Mouse (Mus musculus): ENCODE measurements around the gene Hspb7.

The Hspb7 gene

GRCm38 (mm10) chr4:141464722-141465121 lies 44.1 kb downstream of the Hspb7 start:
- in situ Hi-C loops (cut with MboI; ENCODE audit: unreplicated experiment in 2 of 2), result no loop called here

GRCm38 (mm10) chr4:141465512-141466288 lies 45.1 kb downstream of the Hspb7 start:
- in situ Hi-C loops (cut with MboI; ENCODE audit: unreplicated experiment in 2 of 2), result no loop called here

GRCm38 (mm10) chr4:141466289-141466795 lies 45.8 kb downstream of the Hspb7 start:
- in situ Hi-C loops (cut with MboI; ENCODE audit: unreplicated experiment in 2 of 2), result no loop called here

- in situ Hi-C loops (cut with MboI; ENCODE audit: unreplicated experiment in 2 of 2), result no loop called here
Observed at GRCm38 (mm10) chr4:141466844-141467580, 46.4 kb downstream of the Hspb7 start.

GRCm38 (mm10) chr4:141467581-141467927 lies 47.0 kb downstream of the Hspb7 start:
- in situ Hi-C loops (cut with MboI; ENCODE audit: unreplicated experiment in 2 of 2), result no loop called here

- in situ Hi-C loops (cut with MboI; ENCODE audit: unreplicated experiment in 2 of 2), result no loop called here
Observed at GRCm38 (mm10) chr4:141468576-141468975, 48.0 kb downstream of the Hspb7 start.

GRCm38 (mm10) chr4:141469343-141469742 lies 48.8 kb downstream of the Hspb7 start:
- in situ Hi-C loops (cut with MboI; ENCODE audit: unreplicated experiment in 2 of 2), result no loop called here

- in situ Hi-C loops (cut with MboI; ENCODE audit: unreplicated experiment in 2 of 2), result no loop called here
Observed at GRCm38 (mm10) chr4:141471491-141471890, 50.9 kb downstream of the Hspb7 start.

GRCm38 (mm10) chr4:141472641-141473321 lies 52.2 kb downstream of the Hspb7 start:
- in situ Hi-C loops (cut with MboI; ENCODE audit: unreplicated experiment in 2 of 2), result no loop called here

- in situ Hi-C loops (cut with MboI; ENCODE audit: unreplicated experiment in 2 of 2), result no loop called here
Observed at GRCm38 (mm10) chr4:141474431-141474830, 53.9 kb downstream of the Hspb7 start.
